Mouse (Mus musculus) midbrain, embryonic 16.5 days (tissue): ENCODE data around the gene Gatad2b. TPM values are rescaled to one million over a fixed set of nuclear protein-coding genes. Genes with fewer than 3 reads are reported as not detected.

ENCODE experiments used
- ATAC-seq: fragments of 200-750 bp; cut with Nextera tagmentation; 2 replicates; pipeline ENCODE4 v1.8.0; 2017; ENCODE audit warnings: moderate TSS enrichment
- H3K27ac ChIP-seq: fragments of 300-500 bp; sonication (generic); 2 replicates; pipeline ENCODE4 v1.5.1; 2014; ENCODE audit warnings: mild to moderate bottlenecking, low read length, mixed read lengths
- H3K27me3 ChIP-seq: fragments of 300-500 bp; sonication (generic); 2 replicates; pipeline ENCODE4 v1.6.1; 2014; ENCODE audit warnings: low read depth, low read length, mixed read lengths; ENCODE audit not compliant: control insufficient read depth, insufficient read depth
- H3K36me3 ChIP-seq: fragments of 300-500 bp; sonication (generic); 2 replicates; pipeline ENCODE4 v1.6.1; 2014; ENCODE audit warnings: mild to moderate bottlenecking, low read length, moderate library complexity, mixed read lengths; ENCODE audit not compliant: control insufficient read depth, insufficient read depth
- H3K4me1 ChIP-seq: fragments of 300-500 bp; sonication (generic); 2 replicates; pipeline ENCODE4 v1.6.1; 2014; ENCODE audit warnings: mild to moderate bottlenecking, low read length, mixed read lengths; ENCODE audit not compliant: control insufficient read depth, insufficient read depth
- H3K4me2 ChIP-seq: fragments of 300-500 bp; sonication (generic); 2 replicates; pipeline ENCODE4 v1.6.1; 2014; ENCODE audit warnings: mild to moderate bottlenecking, low read length, mixed read lengths
- H3K4me3 ChIP-seq: fragments of 300-500 bp; sonication (generic); 2 replicates; pipeline ENCODE4 v1.5.1; 2014; ENCODE audit warnings: low read depth, mild to moderate bottlenecking, low read length, moderate library complexity, mixed read lengths
- H3K9ac ChIP-seq: fragments of 300-500 bp; sonication (generic); 2 replicates; pipeline ENCODE4 v1.6.1; 2014; ENCODE audit warnings: low read depth, low read length, mixed read lengths
- H3K9me3 ChIP-seq: fragments of 300-500 bp; sonication (generic); replicated peaks from 2 replicates; pipeline ENCODE4 v1.6.1; 2014; ENCODE audit warnings: mild to moderate bottlenecking, low read length, mixed read lengths; ENCODE audit not compliant: control insufficient read depth, poor library complexity, severe bottlenecking
- WGBS: fragments of 180-500 bp; shearing (Covaris S2); extraction: QIAGEN DNeasy Blood & Tissue Kit; methylation state at CpG from one replicate; pipeline ENCODE4 v1.1.7; 2014; 5-methylcytosine and 5-hydroxymethylcytosine counted together
- polyA plus RNA-seq: library from polyadenylated mRNA; unstranded; fragments of >200 nt; fragmentation: Nextera tagmentation; extraction: Ambion mirVana; gene quantifications from 2 replicates; pipeline ENCODE4 v1.2.1, GENCODE M21; 2015

The Gatad2b gene
- polyA plus RNA-seq, 1 experiment from 2014 or later, result 10.9 TPM

GRCm38 (mm10) chr3:90375562-90376246 lies 82.7 kb downstream of the Gatad2b start:
- 25% methylated on average over 3 of the region's 3 CpGs for WGBS
- Histone ChIP-seq H3K4me3 (no peak overlapping the region), H3K9me3 (no peaks in the 10 kb centered on the region), H3K9ac (no peak overlapping the region), H3K27me3 (no peaks in the 10 kb centered on the region), H3K27ac (no peak overlapping the region), H3K4me2 (no peak overlapping the region), H3K4me1 (no peaks in the 10 kb centered on the region), H3K36me3 (no peaks in the 10 kb centered on the region)
- ATAC-seq, result no peak

GRCm38 (mm10) chr3:90376247-90376585 lies 83.2 kb downstream of the Gatad2b start:
- no peak overlapping the region for H3K4me2 ChIP-seq
- ATAC-seq, result no peak
- no peaks in the 10 kb centered on the region for H3K27me3 ChIP-seq
- H3K4me3 ChIP-seq, result no peak overlapping the region
- WGBS, result 62% methylated on average over 1 of the region's 1 CpGs
- H3K9ac ChIP-seq, result no peak overlapping the region
- H3K9me3 ChIP-seq, result no peaks in the 10 kb centered on the region
- H3K36me3 ChIP-seq, result no peaks in the 10 kb centered on the region
- H3K4me1 ChIP-seq, result no peaks in the 10 kb centered on the region
- no peak overlapping the region for H3K27ac ChIP-seq

- H3K36me3 ChIP-seq, result no peaks in the 10 kb centered on the region
- H3K4me3 ChIP-seq, result no peak overlapping the region
- ATAC-seq, result no peak
- WGBS, result 86% methylated on average over 5 of the region's 5 CpGs
- H3K4me2 ChIP-seq, result no peak overlapping the region
- H3K27ac ChIP-seq, result no peak overlapping the region
- no peaks in the 10 kb centered on the region for H3K9me3 ChIP-seq
- no peaks in the 10 kb centered on the region for H3K4me1 ChIP-seq
- no peak overlapping the region for H3K9ac ChIP-seq
- H3K27me3 ChIP-seq, result no peaks in the 10 kb centered on the region
These were observed 85.5 kb downstream of the Gatad2b start for GRCm38 (mm10) chr3:90378496-90378895.

- Histone ChIP-seq H3K27ac (no peak overlapping the region), H3K4me2 (no peak overlapping the region), H3K9me3 (no peaks in the 10 kb centered on the region), H3K9ac (no peak overlapping the region), H3K4me3 (no peak overlapping the region), H3K4me1 (peaks cover 2% of the 10 kb centered on the region; the same call in 1 of the 2 replicates), H3K27me3 (no peaks in the 10 kb centered on the region), H3K36me3 (peaks cover 8% of the 10 kb centered on the region; the same call in 1 of the 2 replicates)
- WGBS, result 78% methylated on average over 11 of the region's 11 CpGs
- no peak for ATAC-seq
These were observed 88.7 kb downstream of the Gatad2b start for GRCm38 (mm10) chr3:90381727-90382126.

- Histone ChIP-seq H3K27me3 (no peaks in the 10 kb centered on the region), H3K4me2 (no peak overlapping the region), H3K36me3 (peaks cover 8% of the 10 kb centered on the region; the same call in 1 of the 2 replicates), H3K4me1 (peaks cover 22% of the 10 kb centered on the region), H3K9me3 (no peaks in the 10 kb centered on the region), H3K4me3 (no peak overlapping the region), H3K27ac (no peak overlapping the region), H3K9ac (no peak overlapping the region)
- ATAC-seq, result no peak
- 70% methylated on average over 4 of the region's 4 CpGs for WGBS
These were observed 90.7 kb downstream of the Gatad2b start for GRCm38 (mm10) chr3:90383690-90384089.

- 84% methylated on average over 7 of the region's 7 CpGs for WGBS
- Histone ChIP-seq H3K4me1 (peaks cover 23% of the 10 kb centered on the region), H3K27ac (no peak overlapping the region), H3K9ac (no peak overlapping the region), H3K27me3 (no peaks in the 10 kb centered on the region), H3K36me3 (peaks cover 8% of the 10 kb centered on the region; the same call in 1 of the 2 replicates), H3K9me3 (no peaks in the 10 kb centered on the region), H3K4me2 (no peak overlapping the region), H3K4me3 (no peak overlapping the region)
- no peak for ATAC-seq
These were observed 91.9 kb downstream of the Gatad2b start for GRCm38 (mm10) chr3:90384851-90385375.

GRCm38 (mm10) chr3:90386817-90387216 lies 93.8 kb downstream of the Gatad2b start:
- no peaks in the 10 kb centered on the region for H3K27me3 ChIP-seq
- H3K9ac ChIP-seq, result no peak overlapping the region
- 94% methylated on average over 10 of the region's 10 CpGs for WGBS
- peaks cover 34% of the 10 kb centered on the region for H3K4me1 ChIP-seq
- H3K9me3 ChIP-seq, result no peaks in the 10 kb centered on the region
- H3K4me3 ChIP-seq, result no peak overlapping the region
- peak overlapping the region; percentile 80 for H3K4me2 ChIP-seq
- ATAC-seq, result no peak
- H3K27ac ChIP-seq, result no peak overlapping the region
- H3K36me3 ChIP-seq, result peaks cover 15% of the 10 kb centered on the region

- Histone ChIP-seq H3K9ac (peak overlapping the region; percentile 12; the same call in 1 of the 2 replicates), H3K27ac (no peak overlapping the region), H3K27me3 (no peaks in the 10 kb centered on the region), H3K4me1 (peaks cover 34% of the 10 kb centered on the region), H3K36me3 (peaks cover 22% of the 10 kb centered on the region), H3K9me3 (no peaks in the 10 kb centered on the region), H3K4me2 (peak overlapping the region; percentile 80), H3K4me3 (peak overlapping the region; percentile 77)
- no peak for ATAC-seq
- WGBS, result 63% methylated on average over 11 of the region's 11 CpGs
These were observed 94.5 kb downstream of the Gatad2b start for GRCm38 (mm10) chr3:90387483-90387882.

- no peaks in the 10 kb centered on the region for H3K27me3 ChIP-seq
- H3K9ac ChIP-seq, result peak overlapping the region; percentile 98
- peak overlapping the region; percentile 77 for H3K4me3 ChIP-seq
- peak overlapping the region; percentile 98 for H3K27ac ChIP-seq
- WGBS, result 78% methylated on average over 4 of the region's 4 CpGs
- peaks cover 34% of the 10 kb centered on the region for H3K4me1 ChIP-seq
- no peak for ATAC-seq
- peak overlapping the region; percentile 80 for H3K4me2 ChIP-seq
- H3K36me3 ChIP-seq, result peaks cover 29% of the 10 kb centered on the region
- H3K9me3 ChIP-seq, result no peaks in the 10 kb centered on the region
These were observed 95.2 kb downstream of the Gatad2b start for GRCm38 (mm10) chr3:90388192-90388591.
